Mouse (Mus musculus): ENCODE results near the gene Myadm. TPM values are rescaled to one million over a fixed set of nuclear protein-coding genes. Genes with fewer than 3 reads are reported as not detected.

Myadm gene
- polyA plus RNA-seq, 1 experiment from 2014 or later, result 178 TPM

GRCm38 (mm10) chr7:3292791-3293190, 3.9 kb downstream of the Myadm start:
- ATAC-seq (ENCODE audit: low read depth), result peak; percentile 68
- WGBS, result 1% methylated on average over 14 of the region's 14 CpGs
- peak overlapping the region; percentile 75 for H3K4me2 ChIP-seq (ENCODE audit: low read depth, low read length)

GRCm38 (mm10) chr7:3294794-3295193, 5.9 kb downstream of the Myadm start:
- Histone ChIP-seq H3K4me1 (ENCODE audit: control insufficient read depth, insufficient read depth, low read length) (peaks cover 14% of the 10 kb centered on the region), H3K4me2 (ENCODE audit: low read depth, low read length) (no peak overlapping the region), H3K36me3 (ENCODE audit: control insufficient read depth, insufficient read depth, low read length) (peaks cover 45% of the 10 kb centered on the region), H3K9me3 (ENCODE audit: control insufficient read depth, low read length) (no peaks in the 10 kb centered on the region), H3K27ac (replicated peaks; ENCODE audit: low read depth, low read length) (no peak overlapping the region), H3K9ac (ENCODE audit: low read depth, low read length) (no peak overlapping the region), H3K4me3 (ENCODE audit: low read depth, low read length) (no peak overlapping the region), H3K27me3 (replicated peaks; ENCODE audit: control insufficient read depth, insufficient read depth, low read length) (no peaks in the 10 kb centered on the region)
- no peak for ATAC-seq (ENCODE audit: low read depth)
- 89% methylated on average over 1 of the region's 1 CpGs for WGBS
- no peak for DNase-seq (ENCODE audit: low spot score)

More at GRCm38 (mm10) chr7:3292791-3293190, 3.9 kb downstream of the Myadm start:
- Histone ChIP-seq H3K27me3 (replicated peaks; ENCODE audit: control insufficient read depth, insufficient read depth, low read length) (no peaks in the 10 kb centered on the region), H3K36me3 (ENCODE audit: control insufficient read depth, insufficient read depth, low read length) (peaks cover 27% of the 10 kb centered on the region), H3K9me3 (ENCODE audit: control insufficient read depth, low read length) (no peaks in the 10 kb centered on the region), H3K27ac (replicated peaks; ENCODE audit: low read depth, low read length) (peak overlapping the region; percentile 95), H3K4me1 (ENCODE audit: control insufficient read depth, insufficient read depth, low read length) (peaks cover 17% of the 10 kb centered on the region), H3K9ac (ENCODE audit: low read depth, low read length) (peak overlapping the region; percentile 62), H3K4me3 (ENCODE audit: low read depth, low read length) (peak overlapping the region; percentile 42)
- peak; percentile 95 for DNase-seq (ENCODE audit: low spot score)

- H3K36me3 ChIP-seq (ENCODE audit: control insufficient read depth, insufficient read depth, low read length), result peaks cover 45% of the 10 kb centered on the region
- no peak overlapping the region for H3K27ac ChIP-seq (replicated peaks; ENCODE audit: low read depth, low read length)
- no peaks in the 10 kb centered on the region for H3K27me3 ChIP-seq (replicated peaks; ENCODE audit: control insufficient read depth, insufficient read depth, low read length)
- ATAC-seq (ENCODE audit: low read depth) (no peak), DNase-seq (ENCODE audit: low spot score) (no peak)
- H3K9ac ChIP-seq (ENCODE audit: low read depth, low read length), result no peak overlapping the region
- 85% methylated on average over 5 of the region's 5 CpGs for WGBS
- no peak overlapping the region for H3K4me3 ChIP-seq (ENCODE audit: low read depth, low read length)
- peaks cover 13% of the 10 kb centered on the region for H3K4me1 ChIP-seq (ENCODE audit: control insufficient read depth, insufficient read depth, low read length)
- H3K9me3 ChIP-seq (ENCODE audit: control insufficient read depth, low read length), result no peaks in the 10 kb centered on the region
- no peak overlapping the region for H3K4me2 ChIP-seq (ENCODE audit: low read depth, low read length)
Measured at GRCm38 (mm10) chr7:3295321-3296110, 6.6 kb downstream of the Myadm start.

- H3K4me2 ChIP-seq (ENCODE audit: low read depth, low read length), result no peak overlapping the region
- ATAC-seq (ENCODE audit: low read depth) (no peak), DNase-seq (ENCODE audit: low spot score) (no peak)
- peaks cover 7% of the 10 kb centered on the region; the same call in 1 of the 2 replicates for H3K4me1 ChIP-seq (ENCODE audit: control insufficient read depth, insufficient read depth, low read length)
- peaks cover 4% of the 10 kb centered on the region for H3K27me3 ChIP-seq (replicated peaks; ENCODE audit: control insufficient read depth, insufficient read depth, low read length)
- H3K36me3 ChIP-seq (ENCODE audit: control insufficient read depth, insufficient read depth, low read length), result peaks cover 45% of the 10 kb centered on the region
- H3K9ac ChIP-seq (ENCODE audit: low read depth, low read length), result no peak overlapping the region
- H3K4me3 ChIP-seq (ENCODE audit: low read depth, low read length), result no peak overlapping the region
- H3K27ac ChIP-seq (replicated peaks; ENCODE audit: low read depth, low read length), result no peak overlapping the region
- H3K9me3 ChIP-seq (ENCODE audit: control insufficient read depth, low read length), result no peaks in the 10 kb centered on the region
- 91% methylated on average over 16 of the region's 16 CpGs for WGBS
Measured at GRCm38 (mm10) chr7:3296711-3297110, 7.8 kb downstream of the Myadm start.

GRCm38 (mm10) chr7:3299941-3300617, 11.2 kb downstream of the Myadm start:
- H3K4me2 ChIP-seq (ENCODE audit: low read depth, low read length), result no peak overlapping the region
- no peak overlapping the region for H3K27ac ChIP-seq (replicated peaks; ENCODE audit: low read depth, low read length)
- peaks cover 32% of the 10 kb centered on the region for H3K27me3 ChIP-seq (replicated peaks; ENCODE audit: control insufficient read depth, insufficient read depth, low read length)
- H3K9ac ChIP-seq (ENCODE audit: low read depth, low read length), result no peak overlapping the region
- DNase-seq (ENCODE audit: low spot score) (no peak), ATAC-seq (ENCODE audit: low read depth) (no peak)
- WGBS, result 50% methylated on average over 7 of the region's 7 CpGs
- H3K9me3 ChIP-seq (ENCODE audit: control insufficient read depth, low read length), result no peaks in the 10 kb centered on the region
- H3K4me3 ChIP-seq (ENCODE audit: low read depth, low read length), result no peak overlapping the region
- peaks cover 37% of the 10 kb centered on the region for H3K36me3 ChIP-seq (ENCODE audit: control insufficient read depth, insufficient read depth, low read length)
- H3K4me1 ChIP-seq (ENCODE audit: control insufficient read depth, insufficient read depth, low read length), result 0 out of 2 replicates have a peak, but pooled peaks cover 4% of the 10 kb centered on the region

GRCm38 (mm10) chr7:3300891-3301627, 12.2 kb downstream of the Myadm start:
- 67% methylated on average over 8 of the region's 8 CpGs for WGBS
- H3K4me3 ChIP-seq (ENCODE audit: low read depth, low read length), result no peak overlapping the region
- H3K27ac ChIP-seq (replicated peaks; ENCODE audit: low read depth, low read length), result no peak overlapping the region
- DNase-seq (ENCODE audit: low spot score) (no peak), ATAC-seq (ENCODE audit: low read depth) (no peak)
- H3K4me2 ChIP-seq (ENCODE audit: low read depth, low read length), result no peak overlapping the region; the same call in 1 of the 2 replicates
- H3K9me3 ChIP-seq (ENCODE audit: control insufficient read depth, low read length), result no peaks in the 10 kb centered on the region
- H3K27me3 ChIP-seq (replicated peaks; ENCODE audit: control insufficient read depth, insufficient read depth, low read length), result peaks cover 42% of the 10 kb centered on the region
- H3K4me1 ChIP-seq (ENCODE audit: control insufficient read depth, insufficient read depth, low read length), result 0 out of 2 replicates have a peak, but pooled peaks cover 4% of the 10 kb centered on the region
- H3K9ac ChIP-seq (ENCODE audit: low read depth, low read length), result no peak overlapping the region
- peaks cover 35% of the 10 kb centered on the region for H3K36me3 ChIP-seq (ENCODE audit: control insufficient read depth, insufficient read depth, low read length)

- peak; percentile 58 for ATAC-seq (ENCODE audit: low read depth)
- no peak overlapping the region for H3K27ac ChIP-seq (replicated peaks; ENCODE audit: low read depth, low read length)
Measured at GRCm38 (mm10) chr7:3301628-3302555, 13.0 kb downstream of the Myadm start.

More at GRCm38 (mm10) chr7:3301628-3302555, 13.0 kb downstream of the Myadm start:
- DNase-seq (ENCODE audit: low spot score), result peak; percentile 67
- WGBS, result 5% methylated on average over 33 of the region's 33 CpGs
- H3K4me2 ChIP-seq (ENCODE audit: low read depth, low read length), result peak overlapping the region; percentile 67
- H3K36me3 ChIP-seq (ENCODE audit: control insufficient read depth, insufficient read depth, low read length), result peaks cover 27% of the 10 kb centered on the region
- H3K4me1 ChIP-seq (ENCODE audit: control insufficient read depth, insufficient read depth, low read length), result 0 out of 2 replicates have a peak, but pooled peaks cover 4% of the 10 kb centered on the region
- H3K27me3 ChIP-seq (replicated peaks; ENCODE audit: control insufficient read depth, insufficient read depth, low read length), result peaks cover 42% of the 10 kb centered on the region
- peak overlapping the region; percentile 39 for H3K9ac ChIP-seq (ENCODE audit: low read depth, low read length)
- H3K4me3 ChIP-seq (ENCODE audit: low read depth, low read length), result peak overlapping the region; percentile 31
- no peaks in the 10 kb centered on the region for H3K9me3 ChIP-seq (ENCODE audit: control insufficient read depth, low read length)

Data from embryonic facial prominence, embryonic 14.5 days (tissue).